Mouse (Mus musculus): ENCODE data around the gene Mettl16. TPM values are rescaled to one million over a fixed set of nuclear protein-coding genes. Genes with fewer than 3 reads are reported as not detected.

Gene Mettl16
- polyA plus RNA-seq, 1 experiment from 2014 or later: 57.7 TPM

- no peaks in the 10 kb centered on the region for H3K9me3 ChIP-seq (ENCODE audit: control insufficient read depth, low read length)
- H3K36me3 ChIP-seq (ENCODE audit: control insufficient read depth, insufficient read depth, low read length): no peaks in the 10 kb centered on the region
- H3K27ac ChIP-seq (ENCODE audit: low read depth, low read length): no peak overlapping the region
- WGBS: 72% methylated on average over 5 of the region's 5 CpGs
- DNase-seq (ENCODE audit: low spot score) (no peak), ATAC-seq (replicated peaks; ENCODE audit: low FRiP score) (no peak)
- H3K27me3 ChIP-seq (replicated peaks; ENCODE audit: control insufficient read depth, insufficient read depth, low read length): no peaks in the 10 kb centered on the region
- no peak overlapping the region for H3K4me3 ChIP-seq (ENCODE audit: low read depth, low read length)
- H3K4me2 ChIP-seq: no peak overlapping the region
- peaks cover 20% of the 10 kb centered on the region for H3K4me1 ChIP-seq (replicated peaks; ENCODE audit: control insufficient read depth, insufficient read depth, low read length)
- no peak overlapping the region for H3K9ac ChIP-seq (ENCODE audit: low read depth, low read length)
Observed at GRCm38 (mm10) chr11:74826702-74827101, 56.1 kb downstream of the Mettl16 start.

- Histone ChIP-seq H3K27ac (ENCODE audit: low read depth, low read length) (no peak overlapping the region), H3K36me3 (ENCODE audit: control insufficient read depth, insufficient read depth, low read length) (no peaks in the 10 kb centered on the region), H3K9ac (ENCODE audit: low read depth, low read length) (no peak overlapping the region), H3K4me2 (no peak overlapping the region), H3K9me3 (ENCODE audit: control insufficient read depth, low read length) (no peaks in the 10 kb centered on the region), H3K27me3 (replicated peaks; ENCODE audit: control insufficient read depth, insufficient read depth, low read length) (no peaks in the 10 kb centered on the region), H3K4me1 (replicated peaks; ENCODE audit: control insufficient read depth, insufficient read depth, low read length) (peaks cover 24% of the 10 kb centered on the region), H3K4me3 (ENCODE audit: low read depth, low read length) (no peak overlapping the region)
- no peak for ATAC-seq (replicated peaks; ENCODE audit: low FRiP score)
- 68% methylated on average over 7 of the region's 7 CpGs for WGBS
- DNase-seq (ENCODE audit: low spot score): no peak
Observed at GRCm38 (mm10) chr11:74827791-74828403, 57.3 kb downstream of the Mettl16 start.

- ATAC-seq (replicated peaks; ENCODE audit: low FRiP score): no peak
- Histone ChIP-seq H3K4me3 (ENCODE audit: low read depth, low read length) (no peak overlapping the region), H3K36me3 (ENCODE audit: control insufficient read depth, insufficient read depth, low read length) (no peaks in the 10 kb centered on the region), H3K4me1 (replicated peaks; ENCODE audit: control insufficient read depth, insufficient read depth, low read length) (peaks cover 30% of the 10 kb centered on the region), H3K4me2 (peak overlapping the region; percentile 99), H3K27ac (ENCODE audit: low read depth, low read length) (no peak overlapping the region), H3K9ac (ENCODE audit: low read depth, low read length) (no peak overlapping the region), H3K9me3 (ENCODE audit: control insufficient read depth, low read length) (no peaks in the 10 kb centered on the region), H3K27me3 (replicated peaks; ENCODE audit: control insufficient read depth, insufficient read depth, low read length) (no peaks in the 10 kb centered on the region)
- 38% methylated on average over 2 of the region's 2 CpGs for WGBS
- DNase-seq (ENCODE audit: low spot score): no peak
Observed at GRCm38 (mm10) chr11:74828404-74828931, 57.8 kb downstream of the Mettl16 start.

DNA sequence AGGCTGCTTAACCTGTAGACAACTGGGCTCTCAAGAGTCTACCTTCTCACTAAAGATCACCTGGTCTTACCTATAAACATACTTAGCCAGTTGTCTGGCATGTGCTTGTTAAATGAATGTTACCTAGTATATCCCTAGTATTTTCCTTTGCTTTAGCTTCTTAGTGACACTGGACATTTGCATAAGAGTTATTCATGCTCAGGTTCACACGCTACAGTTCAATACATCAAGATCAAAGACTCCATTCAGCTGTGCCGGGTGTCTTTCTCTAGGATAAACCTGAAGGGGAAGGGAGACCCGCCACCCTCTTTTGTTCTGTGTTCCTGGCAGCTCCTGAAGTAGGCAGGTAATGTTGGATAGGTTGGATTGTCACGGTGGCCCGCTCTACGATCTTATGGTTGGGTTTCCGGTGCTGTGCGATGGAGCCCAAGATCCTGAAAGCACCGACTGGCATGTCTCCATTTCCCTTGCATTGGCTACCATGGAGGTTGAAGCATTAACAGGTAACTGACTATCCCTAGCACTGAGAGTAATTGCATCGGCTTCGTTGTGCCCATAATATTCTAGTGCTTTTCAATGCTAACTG is 58.4 kb downstream of the Mettl16 start:
- no peak for ATAC-seq (replicated peaks; ENCODE audit: low FRiP score)
- Histone ChIP-seq H3K9ac (ENCODE audit: low read depth, low read length) (peak overlapping the region; percentile 58; the same call in 1 of the 2 replicates), H3K9me3 (ENCODE audit: control insufficient read depth, low read length) (no peaks in the 10 kb centered on the region), H3K4me3 (ENCODE audit: low read depth, low read length) (peak overlapping the region; percentile 80), H3K36me3 (ENCODE audit: control insufficient read depth, insufficient read depth, low read length) (no peaks in the 10 kb centered on the region), H3K4me1 (replicated peaks; ENCODE audit: control insufficient read depth, insufficient read depth, low read length) (peaks cover 35% of the 10 kb centered on the region), H3K27ac (ENCODE audit: low read depth, low read length) (0 out of 2 replicates have a peak overlapping the region, but pooled peaks have one; percentile 99), H3K27me3 (replicated peaks; ENCODE audit: control insufficient read depth, insufficient read depth, low read length) (no peaks in the 10 kb centered on the region), H3K4me2 (peak overlapping the region; percentile 99)
- WGBS: 18% methylated on average over 11 of the region's 11 CpGs
- DNase-seq (ENCODE audit: low spot score): no peak

GRCm38 (mm10) chr11:74829812-74830211 is 59.2 kb downstream of the Mettl16 start:
- Histone ChIP-seq H3K4me3 (ENCODE audit: low read depth, low read length) (peak overlapping the region; percentile 80), H3K9me3 (ENCODE audit: control insufficient read depth, low read length) (no peaks in the 10 kb centered on the region), H3K27me3 (replicated peaks; ENCODE audit: control insufficient read depth, insufficient read depth, low read length) (no peaks in the 10 kb centered on the region), H3K27ac (ENCODE audit: low read depth, low read length) (peak overlapping the region; percentile 99), H3K9ac (ENCODE audit: low read depth, low read length) (peak overlapping the region; percentile 58), H3K4me1 (replicated peaks; ENCODE audit: control insufficient read depth, insufficient read depth, low read length) (peaks cover 43% of the 10 kb centered on the region), H3K36me3 (ENCODE audit: control insufficient read depth, insufficient read depth, low read length) (no peaks in the 10 kb centered on the region), H3K4me2 (peak overlapping the region; percentile 99)
- DNase-seq (ENCODE audit: low spot score) (peak; percentile 83), ATAC-seq (replicated peaks; ENCODE audit: low FRiP score) (peak; percentile 59)
- WGBS: under 1% methylated on average over 20 of the region's 20 CpGs

DNA sequence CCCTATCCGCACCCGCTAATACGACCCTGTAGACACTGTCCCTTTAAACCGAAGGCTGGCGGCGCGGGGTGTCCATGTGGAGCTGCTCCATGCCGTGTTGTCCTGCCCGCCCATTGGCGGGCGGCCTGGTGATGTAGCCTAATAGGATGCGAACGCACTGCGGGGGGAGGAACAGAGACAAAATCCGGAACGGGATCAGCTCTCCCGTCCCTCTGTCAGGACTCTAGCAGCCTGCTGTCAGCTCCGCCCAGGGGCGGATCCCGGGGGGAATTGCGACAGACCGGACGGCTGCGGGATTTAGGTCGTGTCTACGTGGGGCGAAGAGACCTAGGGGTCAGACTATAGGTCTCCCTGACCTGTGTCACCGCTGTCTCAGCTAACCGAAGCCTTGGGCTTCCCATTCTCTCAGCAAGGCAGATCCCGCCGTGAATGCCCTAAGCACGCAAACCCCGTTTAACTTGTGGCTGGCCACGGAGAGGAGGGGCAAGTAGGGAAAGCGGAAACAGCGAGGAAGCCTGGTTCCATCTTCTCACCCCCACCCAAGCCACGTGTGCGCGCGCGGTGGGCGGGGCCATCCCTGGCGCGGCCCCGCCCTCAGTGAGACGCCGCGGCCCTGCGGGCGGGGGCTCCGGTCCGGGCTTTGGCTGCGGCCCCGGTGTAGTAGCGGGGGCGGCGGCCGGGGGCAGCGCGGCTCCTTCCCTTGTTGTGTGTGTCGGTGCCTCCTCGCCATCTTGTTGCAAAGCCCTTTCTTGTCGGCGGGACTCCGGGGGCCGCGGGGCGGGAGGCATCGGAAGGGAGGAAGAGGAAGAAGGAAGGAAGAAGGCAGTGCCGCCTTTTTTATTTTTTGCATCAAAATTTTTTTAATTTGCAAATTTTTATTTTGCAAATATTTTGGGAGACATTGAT is 59.9 kb downstream of the Mettl16 start, which contains the start of gene Mnt:
TSS of gene Mnt (plus strand) at position 665 of the 906 bp plus-strand sequence.
- ATAC-seq (replicated peaks; ENCODE audit: low FRiP score): peak; percentile 82
- Histone ChIP-seq H3K4me1 (replicated peaks; ENCODE audit: control insufficient read depth, insufficient read depth, low read length) (peaks cover 45% of the 10 kb centered on the region), H3K4me3 (ENCODE audit: low read depth, low read length) (peak within 1 kb of the TSS; percentile 80)

DNA sequence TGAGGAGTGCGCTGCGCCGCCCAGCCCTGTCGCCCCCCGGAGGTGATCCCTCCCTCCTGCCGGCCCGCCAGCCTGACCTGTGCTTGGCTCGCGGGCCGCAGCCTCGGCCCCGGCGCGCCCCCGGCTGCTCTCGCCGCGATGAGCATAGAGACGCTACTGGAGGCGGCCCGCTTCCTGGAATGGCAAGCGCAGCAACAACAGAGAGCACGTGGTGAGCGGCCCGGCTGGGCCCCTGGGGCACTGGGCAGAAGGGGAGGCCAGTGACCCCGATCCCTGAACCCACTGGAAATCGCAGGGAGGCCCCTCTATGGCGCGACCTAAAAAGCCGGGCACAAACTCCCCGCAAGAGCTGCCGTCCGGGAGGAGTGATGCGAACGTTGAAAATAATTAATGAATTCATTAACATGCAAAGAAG is 60.6 kb downstream of the Mettl16 start:
- Histone ChIP-seq H3K9ac (ENCODE audit: low read depth, low read length) (peak overlapping the region; percentile 72), H3K4me2 (peak overlapping the region; percentile 99), H3K27ac (ENCODE audit: low read depth, low read length) (peak overlapping the region; percentile 99), H3K27me3 (replicated peaks; ENCODE audit: control insufficient read depth, insufficient read depth, low read length) (no peaks in the 10 kb centered on the region), H3K36me3 (ENCODE audit: control insufficient read depth, insufficient read depth, low read length) (no peaks in the 10 kb centered on the region), H3K4me1 (replicated peaks; ENCODE audit: control insufficient read depth, insufficient read depth, low read length) (peaks cover 44% of the 10 kb centered on the region), H3K9me3 (ENCODE audit: control insufficient read depth, low read length) (no peaks in the 10 kb centered on the region), H3K4me3 (ENCODE audit: low read depth, low read length) (peak overlapping the region; percentile 80)
- DNase-seq (ENCODE audit: low spot score): peak; percentile 65
- WGBS: under 1% methylated on average over 35 of the region's 35 CpGs
- no peak for ATAC-seq (replicated peaks; ENCODE audit: low FRiP score)

More for the DNA sequence above, 59.9 kb downstream of the Mettl16 start, which contains the start of gene Mnt:
- H3K9me3 ChIP-seq (ENCODE audit: control insufficient read depth, low read length): no peaks in the 10 kb centered on the region
- peak within 1 kb of the TSS; percentile 99 for H3K27ac ChIP-seq (ENCODE audit: low read depth, low read length)
- H3K9ac ChIP-seq (ENCODE audit: low read depth, low read length): peak within 1 kb of the TSS; percentile 72
- 1% methylated on average over 67 of the region's 70 CpGs for WGBS
- DNase-seq (ENCODE audit: low spot score): peak; percentile 94
- no peaks in the 10 kb centered on the region for H3K36me3 ChIP-seq (ENCODE audit: control insufficient read depth, insufficient read depth, low read length)
- no peaks in the 10 kb centered on the region for H3K27me3 ChIP-seq (replicated peaks; ENCODE audit: control insufficient read depth, insufficient read depth, low read length)
- H3K4me2 ChIP-seq: peak within 1 kb of the TSS; percentile 99

Measured in liver, embryonic 11.5 days (tissue).